Mouse (Mus musculus) ES-E14 (cell line): ENCODE results near the gene Fryl. TPM values are rescaled to one million over a fixed set of nuclear protein-coding genes. Genes with fewer than 3 reads are reported as not detected.

Experiments used
- DNase-seq: peaks from one replicate; pipeline ENCODE4 v3.0.0-alpha.2; 2013; ENCODE audit warnings: low read depth, low spot score
- H3K27ac ChIP-seq: 2 replicates; pipeline ENCODE4 v1.5.1; 2012; ENCODE audit warnings: low read depth, mild to moderate bottlenecking, low read length, moderate library complexity, mixed read lengths; ENCODE audit not compliant: poor library complexity, insufficient read depth, severe bottlenecking
- H3K36me3 ChIP-seq: 2 replicates; pipeline ENCODE4 v1.6.1; 2012; ENCODE audit warnings: mild to moderate bottlenecking, low read length, moderate library complexity, mixed read lengths; ENCODE audit not compliant: control insufficient read depth, poor library complexity, insufficient read depth, severe bottlenecking
- H3K4me1 ChIP-seq, 2 experiments: fragments of 150-350 bp in 1 of 2; sonication (generic) in 1 of 2; 2 replicates each; pipeline ENCODE4 v1.6.1; 2012; ENCODE audit warnings: low read length in 2 of 2, mild to moderate bottlenecking in 1 of 2, mixed read lengths in 1 of 2; ENCODE audit not compliant: control insufficient read depth in 2 of 2, insufficient read depth in 2 of 2, poor library complexity in 1 of 2
- H3K4me3 ChIP-seq, 2 experiments: fragments of 150-350 bp in 1 of 2; sonication (generic) in 1 of 2; 2 replicates each; pipeline ENCODE4 v1.5.1; 2012; ENCODE audit warnings: low read length in 2 of 2, low read depth in 1 of 2, mild to moderate bottlenecking in 1 of 2, mixed read lengths in 1 of 2; ENCODE audit not compliant: insufficient read depth in 1 of 2, poor library complexity in 1 of 2, severe bottlenecking in 1 of 2
- H3K9ac ChIP-seq: 2 replicates; pipeline ENCODE4 v1.6.1; 2012; ENCODE audit warnings: low read depth, mild to moderate bottlenecking, low read length, mixed read lengths; ENCODE audit not compliant: poor library complexity, insufficient read depth, severe bottlenecking
- H3K9me3 ChIP-seq: fragments of 150-350 bp; sonication (generic); 2 replicates; pipeline ENCODE4 v1.6.1; 2012; ENCODE audit warnings: low read depth, mild to moderate bottlenecking, low read length; ENCODE audit not compliant: control insufficient read depth, insufficient read depth
- CHD2 ChIP-seq: IDR thresholded peaks from 2 replicates; pipeline ENCODE4 v1.6.1; 2014; ENCODE audit warnings: mild to moderate bottlenecking, low read depth, low read length, inconsistent platforms
- HCFC1 ChIP-seq: IDR thresholded peaks from 2 replicates; pipeline ENCODE4 v1.6.1; 2012; ENCODE audit warnings: low read length, inconsistent platforms, borderline replicate concordance; ENCODE audit not compliant: insufficient read depth
- MAFK ChIP-seq: IDR thresholded peaks from 2 replicates; pipeline ENCODE4 v1.6.1; 2014; ENCODE audit warnings: mild to moderate bottlenecking, low read depth, low read length, inconsistent platforms; ENCODE audit not compliant: insufficient read depth
- ZC3H11A ChIP-seq: IDR thresholded peaks from 2 replicates; pipeline ENCODE4 v1.6.1; 2012; ENCODE audit warnings: low read depth, mild to moderate bottlenecking, inconsistent platforms, low read length, borderline replicate concordance
- ZNF384 ChIP-seq: IDR thresholded peaks from 2 replicates; pipeline ENCODE4 v1.6.1; 2012; ENCODE audit warnings: low read depth, low read length, inconsistent platforms
- in situ Hi-C, 2 experiments: fragments of 600-800 bp; cut with MboI; formaldehyde crosslinking; loops; one replicate each; pipeline ENCODE4 v1.15.1; 2025; ENCODE audit warnings: low sequenced_read_pairs in 2 of 2, inconsistent platforms in 1 of 2; ENCODE audit not compliant: unreplicated experiment in 2 of 2
- total RNA-seq: library from RNA; depleted of rRNA; stranded (reverse); fragments of 300-350 nt; gene quantifications from 2 replicates; pipeline ENCODE4 v1.2.3, GENCODE M21; 2012

The Fryl gene
- total RNA-seq, 1 experiment = 53.3 TPM

- H3K9me3 ChIP-seq = no peaks in the 10 kb centered on the region
- in situ Hi-C loops = loop anchor here (10.0 to 25.0 kb wide), 2 partner anchors 239 to 251 kb away; no protein-coding TSS in a partner anchor
- H3K4me1 ChIP-seq = no peaks in the 10 kb centered on the region; a peak in 1 of 4 replicates
- no peak overlapping the region for H3K27ac ChIP-seq
- peaks cover 7% of the 10 kb centered on the region; the same call in 1 of the 2 replicates for H3K36me3 ChIP-seq
- no peak for DNase-seq
- TF ChIP-seq MAFK (peak; percentile 76), HCFC1 (no peak), ZC3H11A (no peak), CHD2 (no peak), ZNF384 (no peak)
- no peak overlapping the region for H3K4me3 ChIP-seq
- no peak overlapping the region for H3K9ac ChIP-seq
Observed at GRCm38 (mm10) chr5:73135959-73136358, 120.5 kb downstream of the Fryl start.

DNA sequence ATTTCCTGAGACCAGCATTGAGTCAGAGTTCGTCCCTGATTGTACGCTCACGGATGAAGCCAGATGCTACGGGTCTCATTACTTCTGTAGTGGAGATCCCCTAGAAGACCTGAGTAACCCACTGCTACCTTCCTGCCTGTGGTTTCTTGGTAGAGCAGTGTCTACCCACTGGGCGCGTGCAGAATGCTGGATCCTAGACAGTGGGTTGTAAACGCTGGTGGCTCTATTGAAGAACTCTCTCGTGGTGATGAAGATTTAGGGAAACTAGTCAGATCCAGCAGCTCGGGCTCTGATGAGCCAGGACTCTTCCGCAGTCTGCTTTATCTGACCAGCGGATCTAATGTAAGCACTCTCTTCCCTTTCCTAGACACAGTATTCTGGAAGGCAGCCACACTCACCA lies 121.3 kb downstream of the Fryl start:
- Histone ChIP-seq H3K4me3 (no peak overlapping the region), H3K36me3 (peaks cover 8% of the 10 kb centered on the region; the same call in 1 of the 2 replicates), H3K4me1 (no peaks in the 10 kb centered on the region), H3K9me3 (no peaks in the 10 kb centered on the region), H3K9ac (no peak overlapping the region), H3K27ac (no peak overlapping the region)
- in situ Hi-C loops = loop anchor here (10.0 to 25.0 kb wide), 2 partner anchors 240 to 252 kb away; no protein-coding TSS in a partner anchor
- TF ChIP-seq MAFK (no peak), ZC3H11A (no peak), ZNF384 (no peak), CHD2 (no peak), HCFC1 (no peak)
- DNase-seq = no peak

GRCm38 (mm10) chr5:73133833-73134185 lies 122.6 kb downstream of the Fryl start:
- in situ Hi-C loops = loop anchor here (10.0 to 25.0 kb wide), 2 partner anchors 241 to 253 kb away; no protein-coding TSS in a partner anchor
- Histone ChIP-seq H3K9me3 (no peaks in the 10 kb centered on the region), H3K4me1 (no peaks in the 10 kb centered on the region), H3K36me3 (peaks cover 14% of the 10 kb centered on the region), H3K9ac (no peak overlapping the region), H3K27ac (no peak overlapping the region), H3K4me3 (no peak overlapping the region)
- DNase-seq = peak; percentile 42
- peak; percentile 62; the same call in 1 of the 2 replicates for TF ChIP-seq ZC3H11A
- TF ChIP-seq MAFK = no peak

- TF ChIP-seq MAFK (no peak), HCFC1 (no peak), CHD2 (no peak), ZC3H11A (no peak), ZNF384 (no peak)
- Histone ChIP-seq H3K4me3 (no peak overlapping the region), H3K27ac (no peak overlapping the region), H3K9me3 (no peaks in the 10 kb centered on the region), H3K36me3 (peaks cover 18% of the 10 kb centered on the region), H3K4me1 (no peaks in the 10 kb centered on the region), H3K9ac (no peak overlapping the region; the same call in 1 of the 2 replicates)
- in situ Hi-C loops = loop anchor here (10.0 to 25.0 kb wide), 2 partner anchors 242 to 254 kb away; no protein-coding TSS in a partner anchor
- DNase-seq = no peak
Observed at GRCm38 (mm10) chr5:73132998-73133832, 123.2 kb downstream of the Fryl start.
